Mouse (Mus musculus) gastrocnemius, postnatal 10 days (tissue): ENCODE data around the gene Synpo2l. TPM values are rescaled to one million over a fixed set of nuclear protein-coding genes. Genes with fewer than 3 reads are reported as not detected.
"Not testable (repeated sequence)": the region's sequence is repeated elsewhere in the genome, so short reads cannot be mapped to it uniquely, and the experiment has no call there.

Experiments used
- DNase-seq: peaks from one replicate; pipeline ENCODE4 v3.0.0; 2021; ENCODE audit warnings: mixed read lengths
- total RNA-seq, 2 experiments: library from RNA; stranded (reverse); gene quantifications; 2 replicates each; pipeline ENCODE4 v1.2.3; 2021

Gene Synpo2l
- total RNA-seq, 2 experiments from 2014 or later = 238 to 251 TPM

- DNase-seq = peak; percentile 96
These were observed 27.3 kb downstream of the Synpo2l start, which contains the start of gene Usp54 for GRCm38 (mm10) chr14:20640644-20641437. Gene Usp54, minus strand, starts transcription at chr14:20641063.

- DNase-seq = no peak
These were observed 28.1 kb downstream of the Synpo2l start for GRCm38 (mm10) chr14:20639918-20640619.

- no peak for DNase-seq
These were observed 29.5 kb downstream of the Synpo2l start for GRCm38 (mm10) chr14:20638702-20639101.

- DNase-seq = no peak
These were observed 30.2 kb downstream of the Synpo2l start for GRCm38 (mm10) chr14:20637818-20638574.

GRCm38 (mm10) chr14:20636968-20637367, 31.2 kb downstream of the Synpo2l start:
- DNase-seq = not testable (repeated sequence)

GRCm38 (mm10) chr14:20635546-20635945, 32.6 kb downstream of the Synpo2l start:
- DNase-seq = no peak

- DNase-seq = no peak
These were observed 36.9 kb downstream of the Synpo2l start for GRCm38 (mm10) chr14:20631253-20631652.

GRCm38 (mm10) chr14:20626971-20627370, 41.2 kb downstream of the Synpo2l start:
- DNase-seq = no peak

GRCm38 (mm10) chr14:20626447-20626846, 41.7 kb downstream of the Synpo2l start:
- DNase-seq = no peak

GRCm38 (mm10) chr14:20622907-20623306, 45.2 kb downstream of the Synpo2l start:
- DNase-seq = no peak

GRCm38 (mm10) chr14:20622412-20622811, 45.7 kb downstream of the Synpo2l start:
- DNase-seq = no peak

GRCm38 (mm10) chr14:20621903-20622302, 46.3 kb downstream of the Synpo2l start:
- DNase-seq = no peak

GRCm38 (mm10) chr14:20619131-20619530, 49.0 kb downstream of the Synpo2l start:
- DNase-seq = no peak

GRCm38 (mm10) chr14:20618211-20618610, 49.9 kb downstream of the Synpo2l start:
- no peak for DNase-seq

- DNase-seq = no peak
These were observed 51.7 kb downstream of the Synpo2l start for GRCm38 (mm10) chr14:20616421-20616820.

GRCm38 (mm10) chr14:20615075-20615474, 53.1 kb downstream of the Synpo2l start:
- no peak for DNase-seq

- DNase-seq = no peak
These were observed 55.3 kb downstream of the Synpo2l start for GRCm38 (mm10) chr14:20612820-20613219.

GRCm38 (mm10) chr14:20610146-20610545, 58.0 kb downstream of the Synpo2l start:
- DNase-seq = peak; percentile 28

GRCm38 (mm10) chr14:20609519-20609918, 58.6 kb downstream of the Synpo2l start:
- DNase-seq = no peak
